Mouse (Mus musculus) brain, adult 2 months (tissue): ENCODE measurements at regions not wholly inside any gene's neighbourhood (a gene's known extent, or its start where the extent isn't known, plus 50 kb on each side); places are given as distances from the start of the nearest gene placed in this dataset.

ENCODE experiments used
- DNase-seq: peaks from one replicate; pipeline ENCODE4 v3.0.0; 2011; ENCODE audit warnings: low read depth, low spot score

DNA sequence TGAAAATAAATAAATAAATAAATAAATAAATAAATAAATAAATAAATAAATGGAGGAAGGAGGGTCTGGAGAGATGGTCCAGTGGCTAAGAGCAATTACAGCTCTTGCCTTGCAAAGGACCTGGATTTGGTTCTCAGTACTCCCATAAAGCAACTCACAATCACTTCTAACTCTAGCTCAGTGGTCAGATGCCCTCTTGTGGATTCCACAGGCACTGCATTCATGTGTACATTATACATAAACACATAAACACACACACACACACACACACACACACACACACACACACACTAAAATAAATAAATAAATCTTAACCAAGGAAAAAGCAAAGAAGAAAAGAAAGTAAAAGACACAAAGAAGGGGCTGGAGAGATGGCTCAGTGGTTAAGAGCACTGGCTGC, 74.2 kb upstream of the Dhx40 start:
- DNase-seq, result no peak

DNA sequence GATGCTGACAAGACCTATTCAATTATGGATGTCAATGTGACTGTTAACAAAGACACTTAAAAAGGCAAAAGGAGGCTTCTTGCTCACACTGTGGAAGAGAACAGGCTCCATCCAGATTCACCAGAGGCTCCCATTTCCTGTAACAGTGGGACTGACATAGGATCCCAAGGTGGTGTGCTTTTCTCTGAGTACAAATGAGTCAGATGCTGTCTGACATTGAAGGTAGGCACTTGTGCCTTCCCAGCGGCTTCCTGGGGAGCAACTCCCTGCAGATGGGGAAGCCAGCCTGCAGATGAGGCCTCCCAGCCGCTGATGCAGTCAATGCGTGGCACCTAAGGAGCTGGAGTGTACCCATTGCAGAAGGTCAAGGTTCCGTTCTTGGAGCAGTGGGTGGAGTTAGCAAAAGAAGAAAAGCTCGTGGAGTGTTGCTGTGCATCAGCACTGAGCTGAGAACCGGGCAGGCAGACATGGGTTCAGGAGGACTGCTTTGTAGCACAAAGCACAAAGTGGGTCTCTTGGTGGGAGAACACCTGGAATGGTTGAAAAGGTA, 71.9 kb upstream of the Dhx40 start:
- peak; percentile 53 for DNase-seq

DNA sequence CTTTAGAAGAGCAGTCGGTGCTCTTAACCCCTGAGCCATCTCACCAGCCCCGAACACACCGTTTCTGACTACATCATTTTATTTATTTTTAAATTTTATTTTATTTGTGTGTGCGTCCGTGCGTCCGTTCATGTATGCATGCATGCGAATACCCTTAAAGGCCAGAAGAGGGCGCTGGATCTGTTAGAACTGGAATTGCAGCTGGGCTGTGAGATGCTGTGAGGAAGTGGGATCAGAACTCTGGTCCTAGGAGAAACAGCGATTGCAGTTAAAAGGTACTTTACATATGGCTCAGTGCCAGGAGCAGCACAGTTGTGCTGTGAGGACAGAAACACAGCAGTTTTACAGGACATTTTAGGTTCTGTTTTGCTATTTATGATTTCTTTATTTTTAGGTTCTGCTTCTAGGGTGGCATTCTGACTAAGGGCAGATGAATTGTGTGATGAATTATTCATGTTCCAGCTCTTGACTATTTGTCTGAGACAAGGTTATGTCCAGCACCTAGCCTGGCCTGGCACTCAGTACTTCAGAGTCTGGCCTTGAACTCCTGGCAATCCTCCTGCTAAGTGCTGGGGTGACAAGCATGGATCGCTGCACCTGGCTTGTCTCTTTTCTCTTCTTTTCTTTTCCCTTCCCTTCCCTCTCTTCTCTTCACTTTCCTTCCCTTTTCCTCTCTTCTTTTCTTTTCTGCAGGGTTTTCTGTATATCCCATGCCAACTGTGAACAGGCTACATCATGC, 71.0 kb upstream of the Dhx40 start:
- DNase-seq, result peak; percentile 28

DNA sequence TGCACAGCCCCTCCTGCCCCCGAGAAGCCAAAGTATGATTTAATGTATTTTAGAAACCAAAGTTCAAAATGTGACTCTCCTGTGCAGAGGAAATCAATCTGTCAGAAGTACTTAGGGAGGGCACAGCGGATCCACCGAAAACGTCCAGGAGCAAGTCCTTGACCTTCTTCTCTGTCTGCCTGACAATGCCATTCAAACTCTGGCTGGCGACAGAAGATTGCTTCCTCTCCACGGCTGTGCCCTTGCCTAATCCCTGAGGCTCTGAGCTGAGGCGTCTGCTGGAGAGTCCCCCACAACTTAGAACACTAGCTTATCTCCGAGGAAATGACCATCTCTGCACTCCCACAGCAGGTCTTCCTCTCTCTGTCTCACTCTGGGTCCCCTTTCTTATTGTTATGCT, 69.0 kb upstream of the Dhx40 start:
- DNase-seq, result no peak

DNA sequence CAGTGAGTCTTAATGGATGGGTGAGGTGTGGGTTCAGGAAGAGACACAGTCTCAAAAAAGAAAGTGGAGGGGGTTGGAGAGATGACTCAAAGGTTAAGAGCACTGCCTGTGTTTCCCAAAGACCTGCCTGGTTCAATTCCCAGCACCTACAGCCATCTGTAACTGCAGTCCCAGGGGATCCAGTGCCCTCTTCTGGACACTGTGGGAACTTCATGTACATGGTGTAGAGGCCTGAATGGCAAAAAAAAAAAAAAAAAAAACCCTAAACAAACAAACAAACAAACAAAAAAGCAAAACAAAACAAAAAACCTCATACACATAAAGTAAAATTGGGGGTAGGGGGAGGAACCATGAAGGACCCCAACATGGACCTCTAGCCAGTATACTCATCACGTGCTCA, 68.2 kb upstream of the Dhx40 start:
- no peak for DNase-seq

DNA sequence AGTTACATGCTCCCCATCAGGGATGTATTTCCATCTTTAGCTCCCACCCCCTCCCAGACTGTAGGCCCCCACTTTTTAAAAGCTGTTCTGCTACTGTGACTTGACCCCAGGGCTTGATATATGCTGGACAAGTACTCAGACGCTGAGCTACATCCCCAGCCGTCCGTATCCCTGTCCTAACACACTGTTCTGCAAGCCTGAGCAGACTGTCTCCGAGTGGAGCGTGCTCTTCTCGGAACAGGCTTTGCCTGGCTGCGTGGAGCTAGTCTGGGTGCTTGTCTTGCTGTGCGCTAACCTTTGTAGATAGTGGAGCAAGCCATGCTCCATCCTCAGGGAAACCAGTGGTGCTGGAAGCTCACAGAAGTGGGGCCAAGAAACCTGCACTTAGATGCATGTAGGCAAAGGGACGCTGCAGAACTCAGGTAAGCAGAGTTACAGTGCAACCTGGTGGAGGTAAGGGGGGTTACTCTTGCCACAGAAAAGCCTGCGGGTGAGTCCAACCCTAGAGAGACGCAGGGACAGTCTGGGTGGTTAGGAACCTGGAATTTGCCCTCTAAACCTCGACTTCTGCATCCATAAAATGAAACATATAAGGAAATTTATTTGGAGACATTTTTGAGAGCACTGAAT, 67.2 kb upstream of the Dhx40 start:
- DNase-seq, result peak; percentile 89

DNA sequence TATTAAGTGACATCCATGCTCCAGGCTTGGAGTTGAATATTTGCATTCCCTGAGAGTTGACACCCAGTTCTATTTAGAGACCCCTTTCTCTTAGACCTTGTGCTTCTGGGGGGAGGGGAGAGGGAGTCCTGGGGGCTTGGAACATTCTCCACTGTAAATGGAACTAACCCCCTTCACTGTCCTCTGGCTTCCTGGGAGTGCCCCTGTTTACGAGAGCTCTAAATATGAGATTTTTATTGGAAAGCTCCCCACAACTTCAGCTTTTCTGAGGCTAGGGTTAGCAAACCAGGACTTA, 65.8 kb upstream of the Dhx40 start:
- no peak for DNase-seq

DNA sequence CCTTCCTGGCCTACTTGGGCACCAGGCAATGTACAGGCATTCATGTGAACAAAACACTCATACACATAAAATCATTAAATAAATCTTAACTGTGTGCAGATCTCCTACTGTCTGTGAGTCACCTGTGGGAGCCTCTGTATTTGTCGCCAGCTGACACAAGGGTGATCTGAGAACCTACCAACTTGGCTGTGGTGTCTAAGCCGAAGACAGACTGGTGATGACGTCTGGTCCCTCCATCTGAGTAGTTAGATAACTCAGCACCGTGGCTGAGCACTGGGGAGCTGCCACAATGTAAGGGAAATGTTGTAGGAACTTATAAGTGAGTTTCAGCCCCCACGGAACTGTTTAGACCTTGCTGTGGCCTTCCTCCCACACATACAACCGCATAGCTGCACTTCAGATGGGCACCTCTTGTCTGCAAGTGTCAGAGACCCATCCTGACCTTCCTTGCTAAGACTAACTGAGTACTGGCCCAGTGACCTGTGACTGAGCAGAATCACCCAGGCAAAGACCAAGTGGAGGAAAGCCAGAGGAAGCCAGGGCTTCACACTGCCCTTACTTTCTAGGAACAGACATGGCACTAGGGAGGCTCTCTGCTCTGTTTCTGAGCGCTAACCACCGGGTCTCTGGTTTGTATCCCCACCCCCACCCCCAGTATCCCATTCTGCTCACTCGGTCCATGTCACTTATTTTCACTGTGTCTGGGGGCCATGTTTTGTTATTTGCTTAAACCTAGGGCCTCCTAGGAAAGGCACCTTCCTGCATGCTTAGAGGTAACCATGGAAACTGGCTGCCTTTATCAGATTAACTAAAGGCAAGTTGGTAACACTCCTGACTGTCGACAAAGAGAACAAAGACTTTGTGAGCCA, 65.2 kb upstream of the Dhx40 start:
- peak; percentile 55 for DNase-seq

DNA sequence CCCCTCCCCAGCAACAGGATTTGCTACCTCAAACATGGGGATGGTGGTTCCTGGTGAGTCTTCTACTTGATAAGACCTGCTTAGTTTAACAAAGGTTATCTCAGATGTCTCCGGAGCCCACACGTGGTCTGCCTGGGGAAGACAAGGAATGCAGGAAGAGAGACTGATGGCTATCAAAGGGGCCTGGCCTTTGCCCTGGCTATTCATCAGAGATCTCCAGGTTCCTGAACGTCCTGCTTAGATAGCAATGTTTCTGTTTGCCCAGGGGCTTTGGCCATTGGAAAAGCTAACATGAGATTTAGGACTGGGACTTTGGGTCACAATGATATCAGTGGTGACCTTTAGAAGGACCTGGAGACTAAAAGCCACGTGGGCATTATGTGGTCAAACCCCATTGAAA, 64.2 kb upstream of the Dhx40 start:
- no peak for DNase-seq

DNA sequence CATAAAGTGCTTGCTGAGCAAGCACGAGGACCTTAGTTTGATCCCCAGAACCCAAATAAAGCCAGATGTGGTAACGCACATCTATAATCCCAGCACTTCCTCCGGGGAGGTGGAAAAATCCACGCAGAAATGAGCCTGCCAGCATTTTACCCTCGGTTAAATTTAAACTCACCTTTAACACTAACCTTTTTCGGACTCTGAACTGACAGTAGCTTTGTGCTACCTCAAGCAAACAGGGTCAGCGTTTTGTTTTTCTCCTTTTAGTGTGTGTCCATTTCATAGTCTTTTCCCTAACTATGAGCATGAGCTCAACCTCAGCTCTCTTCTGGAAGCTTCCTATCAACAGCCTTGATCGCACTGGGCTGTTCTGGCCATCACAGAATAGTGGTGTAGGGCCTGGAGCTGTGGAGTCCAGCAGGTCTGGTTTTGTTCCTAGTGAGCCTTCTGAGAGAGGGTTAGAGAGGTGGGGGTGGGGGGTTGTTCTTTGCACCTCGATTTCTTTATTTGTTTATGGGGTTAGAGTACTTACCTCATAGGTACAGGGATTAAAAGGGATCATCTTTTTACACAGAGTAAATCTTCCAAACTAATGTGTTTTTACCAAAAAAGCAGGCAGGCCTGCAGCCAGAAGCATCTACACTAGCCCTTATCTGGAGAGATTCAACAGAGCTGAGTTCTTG, 63.1 kb upstream of the Dhx40 start:
- DNase-seq, result no peak

DNA sequence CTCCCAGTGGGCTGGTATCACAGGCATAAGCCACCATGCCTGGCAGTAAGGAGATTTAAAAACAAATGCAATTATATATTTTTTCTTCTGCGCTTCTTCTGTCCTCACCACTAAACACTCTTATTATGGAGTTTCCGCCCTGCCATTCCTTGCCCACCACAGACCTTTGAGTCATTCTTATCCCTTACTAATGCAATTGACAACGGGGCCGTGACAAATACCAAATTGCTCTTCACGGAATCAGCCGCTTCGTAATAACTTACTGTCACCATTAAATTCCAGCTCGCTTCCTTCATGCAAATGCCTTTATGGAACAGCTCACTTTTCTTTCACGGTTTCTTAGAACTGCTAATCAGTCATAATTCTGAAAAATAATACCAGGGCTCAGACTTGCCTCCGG, 59.4 kb upstream of the Dhx40 start:
- DNase-seq, result no peak

DNA sequence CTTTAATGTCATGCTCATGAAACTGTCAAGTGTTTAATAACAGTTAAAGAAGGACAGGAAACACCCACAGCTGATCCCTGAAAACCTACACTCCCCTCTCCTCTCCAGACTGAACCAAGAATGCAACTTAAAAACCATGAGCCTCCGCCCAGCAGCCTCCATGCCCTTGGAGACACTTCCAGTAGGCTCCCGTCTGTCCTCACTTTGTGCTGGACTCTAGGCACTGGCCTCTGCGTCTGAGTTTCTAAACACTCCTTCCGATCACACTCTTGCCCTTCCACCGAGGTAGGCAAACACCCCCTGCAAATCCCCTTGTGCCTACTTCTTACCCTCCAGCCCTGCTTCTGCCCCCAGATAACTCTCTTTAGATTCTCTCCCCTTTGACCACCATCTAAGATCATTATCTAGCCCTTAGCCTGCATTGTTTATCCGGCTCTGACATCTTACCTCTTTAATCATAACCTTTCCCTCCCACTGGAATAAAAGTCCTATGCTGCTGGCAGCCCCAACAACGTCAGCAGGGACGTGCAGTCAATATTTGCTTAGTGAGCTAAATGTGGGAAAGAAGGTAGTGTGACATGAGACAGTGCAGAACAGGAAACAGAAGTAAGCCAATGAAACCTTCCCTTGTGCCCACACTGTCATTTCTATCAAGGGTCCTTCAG, 52.5 kb upstream of the Dhx40 start:
- no peak for DNase-seq

DNA sequence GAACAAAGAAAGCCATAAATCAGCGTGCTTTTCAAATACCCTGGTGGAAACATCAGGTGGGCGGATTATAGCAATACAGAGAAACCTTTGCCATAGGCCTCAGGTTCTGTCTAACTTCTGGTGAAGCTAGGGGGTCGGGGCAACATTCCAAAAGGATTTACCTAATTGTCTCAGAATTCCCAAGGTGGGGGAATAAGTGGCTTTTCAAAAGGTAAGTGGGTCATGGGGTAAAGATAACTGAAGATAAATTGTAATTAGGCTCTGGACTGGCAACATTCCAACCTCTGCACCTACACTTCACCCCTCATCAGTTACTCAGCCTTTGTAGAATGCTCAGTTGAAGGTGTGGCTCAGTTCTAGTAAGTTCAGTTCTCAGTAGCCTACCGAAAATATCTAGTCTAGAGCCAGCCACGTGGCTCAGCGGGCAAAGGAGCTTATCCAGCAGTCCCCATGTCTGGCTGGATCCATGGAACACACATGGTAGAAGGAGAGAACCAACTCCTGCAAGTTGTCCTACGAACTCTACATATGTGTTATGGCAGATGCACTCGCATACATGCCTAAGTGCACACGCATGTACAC, 51.8 kb upstream of the Dhx40 start:
- no peak for DNase-seq

DNA sequence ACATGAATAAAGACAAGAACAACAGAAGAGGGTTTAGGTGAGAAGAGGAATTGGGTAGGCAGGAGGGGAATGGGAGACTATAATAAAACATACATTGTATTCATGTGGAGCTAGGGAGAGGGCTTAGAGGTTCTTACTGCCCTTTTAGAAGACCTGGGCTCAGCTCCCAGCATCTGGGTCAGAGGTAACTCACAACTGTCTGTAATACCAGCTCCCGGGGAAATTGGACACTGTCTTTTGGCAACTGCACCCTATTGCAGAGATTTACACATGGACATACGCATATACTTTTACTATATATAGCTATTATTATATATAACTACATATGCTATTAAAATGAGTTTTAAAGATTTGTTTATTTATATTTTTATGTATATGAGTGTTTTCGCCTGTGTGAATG, 50.7 kb upstream of the Dhx40 start:
- DNase-seq, result no peak
